Mouse (Mus musculus): ENCODE results near the gene Stac. TPM values are rescaled to one million over a fixed set of nuclear protein-coding genes. Genes with fewer than 3 reads are reported as not detected.
A peak's percentile ranks its signal among the peaks of the same experiment; 100 is the strongest.

The Stac gene
- polyA plus RNA-seq, 1 experiment from 2014 or later = 0.23 TPM

- Histone ChIP-seq H3K27ac (no peak overlapping the region), H3K9ac (no peak overlapping the region), H3K4me2 (no peak overlapping the region), H3K27me3 (no peaks in the 10 kb centered on the region), H3K4me3 (replicated peaks) (no peak overlapping the region), H3K36me3 (no peaks in the 10 kb centered on the region), H3K4me1 (replicated peaks) (no peaks in the 10 kb centered on the region), H3K9me3 (replicated peaks) (no peaks in the 10 kb centered on the region)
- DNase-seq (no peak), ATAC-seq (ENCODE audit: low read depth) (no peak)
- WGBS (ENCODE audit: insufficient replicate concordance) = 73% methylated on average over 2 of the region's 2 CpGs
Measured at GRCm38 (mm10) chr9:111587527-111587926, 102.6 kb downstream of the Stac start.

DNA sequence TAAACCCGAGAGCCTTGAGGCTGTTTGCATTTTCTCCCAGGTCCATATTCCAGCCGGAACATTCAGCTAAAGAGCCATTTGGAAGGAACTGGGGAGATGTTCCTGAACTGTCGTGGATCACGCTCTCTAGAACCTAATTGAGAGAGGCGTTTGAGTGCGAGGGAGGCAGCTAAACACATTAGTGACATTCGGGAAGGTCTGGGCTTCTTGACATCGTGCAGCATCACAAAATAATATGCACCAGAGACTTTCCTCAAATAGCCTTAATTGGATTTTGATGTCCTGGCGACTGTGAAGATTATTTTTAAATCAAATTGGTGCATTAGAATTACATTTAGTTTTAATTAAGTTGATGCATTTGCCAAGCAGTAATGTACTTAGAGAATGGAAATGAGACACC lies 111.4 kb downstream of the Stac start:
- H3K27ac ChIP-seq = no peak overlapping the region
- DNase-seq = no peak
- no peaks in the 10 kb centered on the region for H3K27me3 ChIP-seq
- no peak overlapping the region for H3K9ac ChIP-seq
- H3K4me2 ChIP-seq = no peak overlapping the region
- H3K36me3 ChIP-seq = no peaks in the 10 kb centered on the region
- no peaks in the 10 kb centered on the region for H3K4me1 ChIP-seq (replicated peaks)
- ATAC-seq (ENCODE audit: low read depth) = no peak
- WGBS (ENCODE audit: insufficient replicate concordance) = 62% methylated on average over 9 of the region's 9 CpGs
- H3K4me3 ChIP-seq (replicated peaks) = no peak overlapping the region
- H3K9me3 ChIP-seq (replicated peaks) = no peaks in the 10 kb centered on the region

GRCm38 (mm10) chr9:111577453-111577852 lies 112.7 kb downstream of the Stac start:
- Histone ChIP-seq H3K27ac (no peak overlapping the region), H3K4me3 (replicated peaks) (no peak overlapping the region), H3K4me1 (replicated peaks) (no peaks in the 10 kb centered on the region), H3K4me2 (no peak overlapping the region), H3K27me3 (no peaks in the 10 kb centered on the region), H3K9me3 (replicated peaks) (no peaks in the 10 kb centered on the region), H3K9ac (no peak overlapping the region), H3K36me3 (no peaks in the 10 kb centered on the region)
- WGBS (ENCODE audit: insufficient replicate concordance) = 30% methylated on average over 6 of the region's 6 CpGs
- DNase-seq (no peak), ATAC-seq (ENCODE audit: low read depth) (no peak)

- Histone ChIP-seq H3K4me2 (no peak overlapping the region), H3K4me1 (replicated peaks) (no peaks in the 10 kb centered on the region), H3K9ac (no peak overlapping the region), H3K27me3 (no peaks in the 10 kb centered on the region), H3K4me3 (replicated peaks) (no peak overlapping the region), H3K36me3 (no peaks in the 10 kb centered on the region), H3K27ac (no peak overlapping the region), H3K9me3 (replicated peaks) (no peaks in the 10 kb centered on the region)
- DNase-seq (no peak), ATAC-seq (ENCODE audit: low read depth) (no peak)
- 37% methylated on average over 4 of the region's 4 CpGs for WGBS (ENCODE audit: insufficient replicate concordance)
Measured at GRCm38 (mm10) chr9:111575889-111576288, 114.3 kb downstream of the Stac start.

DNA sequence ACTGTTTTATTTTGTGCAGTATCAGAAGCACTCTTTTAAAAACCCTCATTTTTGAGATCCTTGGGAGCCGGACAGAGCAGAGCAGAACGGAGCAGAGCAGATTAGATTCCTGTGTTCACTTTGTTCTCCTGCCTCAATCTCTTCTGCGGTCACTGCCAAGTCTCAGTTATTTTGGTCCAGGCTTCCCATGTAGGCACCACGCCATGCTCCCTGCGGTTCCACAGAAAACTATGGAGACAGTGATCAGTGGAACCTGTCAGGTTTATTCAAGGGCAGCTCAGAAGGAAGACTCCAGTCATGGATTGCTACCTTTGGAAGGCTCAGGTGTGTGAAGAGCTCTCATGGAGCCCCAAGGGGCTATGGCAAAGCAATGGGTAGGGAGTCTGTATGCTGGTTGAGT lies 116.3 kb downstream of the Stac start:
- H3K27me3 ChIP-seq = no peaks in the 10 kb centered on the region
- DNase-seq = no peak
- 72% methylated on average over 5 of the region's 5 CpGs for WGBS (ENCODE audit: insufficient replicate concordance)
- no peak for ATAC-seq (ENCODE audit: low read depth)
- H3K36me3 ChIP-seq = no peaks in the 10 kb centered on the region
- no peaks in the 10 kb centered on the region for H3K4me1 ChIP-seq (replicated peaks)
- no peak overlapping the region for H3K9ac ChIP-seq
- H3K4me3 ChIP-seq (replicated peaks) = no peak overlapping the region
- H3K9me3 ChIP-seq (replicated peaks) = no peaks in the 10 kb centered on the region
- H3K4me2 ChIP-seq = no peak overlapping the region
- no peak overlapping the region for H3K27ac ChIP-seq

DNA sequence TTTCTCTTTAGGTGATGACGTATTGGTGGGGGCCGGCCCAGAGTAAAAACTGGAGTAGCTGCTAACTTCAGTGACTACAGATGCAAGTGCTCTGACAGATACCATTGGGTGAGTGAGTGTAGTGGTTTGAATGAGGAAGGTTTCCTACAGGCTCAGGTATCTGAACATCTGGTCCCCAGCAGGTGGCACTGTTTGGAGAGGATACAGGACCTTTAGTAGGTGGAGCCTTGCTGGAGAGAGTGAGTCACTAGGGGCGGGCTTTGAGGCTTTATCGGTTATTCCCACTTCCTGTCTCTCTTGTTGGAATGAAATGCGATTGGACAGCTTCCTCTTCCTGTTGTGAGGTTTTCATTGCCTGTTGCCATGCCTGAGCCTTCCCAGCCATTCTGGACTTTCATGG lies 118.5 kb downstream of the Stac start:
- no peak for ATAC-seq (ENCODE audit: low read depth)
- no peak for DNase-seq

DNA sequence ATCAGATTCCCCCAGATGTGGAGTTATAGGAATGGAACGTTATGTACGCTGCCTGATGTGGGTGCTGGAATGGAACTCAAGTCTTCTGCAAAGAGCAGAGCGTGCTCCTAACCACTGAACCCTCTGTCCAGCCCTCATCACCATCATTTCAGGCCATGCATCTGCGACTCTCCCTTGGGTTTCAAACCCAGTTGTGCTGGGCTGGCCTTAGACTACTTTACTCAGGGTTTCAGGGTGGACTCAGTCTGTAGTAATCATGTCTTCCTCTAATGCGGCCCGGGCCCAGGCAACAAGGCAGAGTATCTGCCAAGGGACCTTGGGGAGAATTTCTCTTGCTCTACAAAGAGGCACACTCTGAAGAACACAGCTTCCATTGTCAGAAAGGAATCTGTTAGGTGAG lies 126.0 kb downstream of the Stac start:
- WGBS (ENCODE audit: insufficient replicate concordance) = 74% methylated on average over 6 of the region's 6 CpGs

More for the DNA sequence above, 118.5 kb downstream of the Stac start:
- Histone ChIP-seq H3K9me3 (replicated peaks) (no peaks in the 10 kb centered on the region), H3K4me1 (replicated peaks) (no peaks in the 10 kb centered on the region), H3K27me3 (no peaks in the 10 kb centered on the region), H3K4me3 (replicated peaks) (no peak overlapping the region), H3K9ac (no peak overlapping the region), H3K27ac (no peak overlapping the region), H3K36me3 (no peaks in the 10 kb centered on the region), H3K4me2 (no peak overlapping the region)
- 46% methylated on average over 5 of the region's 5 CpGs for WGBS (ENCODE audit: insufficient replicate concordance)

DNA sequence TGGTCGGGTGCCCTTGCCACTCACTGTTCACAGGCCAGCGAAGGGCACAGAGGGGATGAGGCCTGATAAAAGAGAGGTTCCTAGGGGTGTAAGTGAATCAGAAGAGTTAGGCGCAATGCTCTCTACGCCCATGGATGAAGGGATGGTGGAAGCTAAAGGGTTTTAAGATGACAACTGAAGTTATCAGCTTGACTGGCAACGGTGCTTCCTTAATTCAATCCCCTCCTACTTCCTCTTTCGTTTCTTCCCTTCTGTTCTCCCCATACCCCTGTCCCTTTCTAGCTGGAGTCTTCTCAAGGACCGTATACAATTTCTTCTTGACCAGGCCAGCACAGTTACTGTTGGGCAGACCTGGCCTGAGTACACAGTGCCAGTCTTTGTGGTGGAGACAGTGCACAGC lies 126.9 kb downstream of the Stac start:
- DNase-seq (no peak), ATAC-seq (ENCODE audit: low read depth) (no peak)
- Histone ChIP-seq H3K36me3 (no peaks in the 10 kb centered on the region), H3K4me2 (peak overlapping the region; percentile 29; the same call in 1 of the 2 replicates), H3K9ac (no peak overlapping the region), H3K9me3 (replicated peaks) (no peaks in the 10 kb centered on the region), H3K27ac (no peak overlapping the region), H3K4me1 (replicated peaks) (no peaks in the 10 kb centered on the region), H3K27me3 (no peaks in the 10 kb centered on the region), H3K4me3 (replicated peaks) (no peak overlapping the region)
- WGBS (ENCODE audit: insufficient replicate concordance) = 28% methylated on average over 7 of the region's 7 CpGs

More for the DNA sequence above, 126.0 kb downstream of the Stac start:
- H3K9ac ChIP-seq = no peak overlapping the region
- H3K27ac ChIP-seq = no peak overlapping the region
- ATAC-seq (ENCODE audit: low read depth) (no peak), DNase-seq (no peak)
- H3K36me3 ChIP-seq = no peaks in the 10 kb centered on the region
- H3K4me2 ChIP-seq = no peak overlapping the region
- H3K27me3 ChIP-seq = no peaks in the 10 kb centered on the region
- H3K4me3 ChIP-seq (replicated peaks) = no peak overlapping the region
- no peaks in the 10 kb centered on the region for H3K4me1 ChIP-seq (replicated peaks)
- no peaks in the 10 kb centered on the region for H3K9me3 ChIP-seq (replicated peaks)

- Histone ChIP-seq H3K4me1 (replicated peaks) (no peaks in the 10 kb centered on the region), H3K9ac (no peak overlapping the region), H3K4me2 (peak overlapping the region; percentile 29), H3K4me3 (replicated peaks) (no peak overlapping the region), H3K9me3 (replicated peaks) (no peaks in the 10 kb centered on the region), H3K36me3 (no peaks in the 10 kb centered on the region), H3K27ac (no peak overlapping the region), H3K27me3 (no peaks in the 10 kb centered on the region)
- 27% methylated on average over 19 of the region's 19 CpGs for WGBS (ENCODE audit: insufficient replicate concordance)
- ATAC-seq (ENCODE audit: low read depth) = no peak
- DNase-seq = no peak
Measured at GRCm38 (mm10) chr9:111562217-111562988, 127.7 kb downstream of the Stac start.

DNA sequence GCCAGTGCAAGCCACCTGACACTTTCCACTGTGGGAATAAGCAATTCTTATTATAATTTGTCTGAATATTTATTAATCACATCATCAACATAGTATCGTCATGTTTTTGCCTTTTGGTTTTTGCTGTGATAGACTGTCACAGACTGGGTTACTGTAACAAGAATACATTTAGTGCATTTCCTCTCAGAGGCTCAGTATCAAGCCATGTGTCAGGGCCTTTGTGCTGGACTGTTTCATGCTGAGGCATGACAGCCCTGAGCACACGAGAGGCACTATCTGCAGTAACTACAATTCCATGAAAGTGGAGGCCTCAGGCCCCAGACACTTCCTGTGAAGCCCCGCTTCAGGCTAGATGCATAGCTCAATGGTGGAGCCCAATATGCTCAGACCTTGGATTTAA lies 133.4 kb downstream of the Stac start:
- Histone ChIP-seq H3K4me1 (replicated peaks) (no peaks in the 10 kb centered on the region), H3K4me2 (no peak overlapping the region), H3K27ac (no peak overlapping the region), H3K36me3 (no peaks in the 10 kb centered on the region), H3K4me3 (replicated peaks) (no peak overlapping the region), H3K9me3 (replicated peaks) (no peaks in the 10 kb centered on the region), H3K27me3 (no peaks in the 10 kb centered on the region), H3K9ac (no peak overlapping the region)
- 51% methylated on average over 3 of the region's 3 CpGs for whole genome bisulfite sequencing (ENCODE audit: insufficient replicate concordance)
- DNase-seq (no peak), ATAC-seq (ENCODE audit: low read depth) (no peak)

GRCm38 (mm10) chr9:111552865-111553264 lies 137.3 kb downstream of the Stac start:
- H3K4me1 ChIP-seq (replicated peaks) = no peaks in the 10 kb centered on the region
- no peak for ATAC-seq (ENCODE audit: low read depth)
- no peak for DNase-seq
- no peak overlapping the region for H3K4me3 ChIP-seq (replicated peaks)
- no peak overlapping the region for H3K9ac ChIP-seq
- no peaks in the 10 kb centered on the region for H3K9me3 ChIP-seq (replicated peaks)
- no peak overlapping the region for H3K4me2 ChIP-seq
- H3K27ac ChIP-seq = no peak overlapping the region
- no peaks in the 10 kb centered on the region for H3K36me3 ChIP-seq
- 36% methylated on average over 3 of the region's 3 CpGs for WGBS (ENCODE audit: insufficient replicate concordance)
- H3K27me3 ChIP-seq = no peaks in the 10 kb centered on the region

DNA sequence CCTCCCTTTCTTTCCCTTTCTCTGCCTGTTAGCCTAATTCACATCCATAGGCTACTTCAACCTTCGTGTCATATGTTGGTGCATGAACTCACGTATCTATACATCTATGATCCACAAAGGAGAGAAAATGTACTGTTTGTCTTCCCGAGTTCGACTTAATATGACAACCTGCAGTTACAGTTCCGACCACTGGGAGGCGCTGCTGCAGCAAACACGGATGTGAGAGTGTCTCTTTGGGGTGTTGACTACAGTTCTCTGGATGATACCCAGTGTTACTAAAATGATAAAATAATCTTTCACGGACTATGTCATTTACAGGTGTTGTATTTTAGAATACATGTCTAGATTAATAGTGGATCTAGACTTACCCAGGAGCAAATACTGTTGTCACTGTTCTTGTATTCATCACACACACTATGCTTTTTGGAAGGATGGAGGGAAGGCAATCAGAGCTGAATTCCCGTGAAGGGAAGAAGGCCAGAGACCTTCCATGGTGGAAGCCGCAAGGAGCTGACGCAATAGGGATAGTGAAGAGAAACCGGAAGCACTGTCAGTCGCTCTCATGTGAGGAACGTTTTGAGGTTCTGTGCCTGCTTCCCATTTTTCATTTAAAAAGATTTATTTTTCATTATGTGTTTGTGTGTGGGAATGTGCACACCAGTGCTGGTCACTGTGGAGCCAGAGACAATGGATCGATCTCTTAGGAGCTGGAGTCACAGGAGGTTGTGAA lies 138.5 kb downstream of the Stac start:
- 46% methylated on average over 15 of the region's 15 CpGs for WGBS (ENCODE audit: insufficient replicate concordance)
- H3K4me1 ChIP-seq (replicated peaks) = no peaks in the 10 kb centered on the region
- no peaks in the 10 kb centered on the region for H3K27me3 ChIP-seq
- DNase-seq = no peak
- no peaks in the 10 kb centered on the region for H3K9me3 ChIP-seq (replicated peaks)
- H3K27ac ChIP-seq = no peak overlapping the region
- no peak overlapping the region for H3K9ac ChIP-seq
- H3K4me3 ChIP-seq (replicated peaks) = no peak overlapping the region
- no peak overlapping the region for H3K4me2 ChIP-seq
- no peaks in the 10 kb centered on the region for H3K36me3 ChIP-seq
- no peak for ATAC-seq (ENCODE audit: low read depth)

All from liver, embryonic 13.5 days (tissue).